Mouse (Mus musculus) limb, embryonic 12.5 days (tissue): Measurements from ENCODE around the gene Dnm2. TPM values are rescaled to one million over a fixed set of nuclear protein-coding genes. Genes with fewer than 3 reads are reported as not detected.

Source experiments
- ATAC-seq: fragments of 200-750 bp; cut with Nextera tagmentation; 2 replicates; pipeline ENCODE4 v1.8.0; 2017; ENCODE audit warnings: low read depth, moderate TSS enrichment; ENCODE audit not compliant: insufficient number of reproducible peaks, insufficient read depth, low FRiP score, low TSS enrichment
- H3K27ac ChIP-seq: fragments of 300-500 bp; sonication (generic); 2 replicates; pipeline ENCODE4 v1.5.1; 2016; ENCODE audit warnings: mild to moderate bottlenecking, moderate library complexity
- H3K27me3 ChIP-seq: fragments of 300-500 bp; sonication (generic); 2 replicates; pipeline ENCODE4 v1.6.1; 2016; ENCODE audit warnings: mild to moderate bottlenecking, moderate library complexity
- H3K36me3 ChIP-seq: fragments of 300-500 bp; sonication (generic); 2 replicates; pipeline ENCODE4 v1.6.1; 2016; ENCODE audit warnings: mild to moderate bottlenecking, moderate library complexity
- H3K4me1 ChIP-seq: fragments of 300-500 bp; sonication (generic); replicated peaks from 2 replicates; pipeline ENCODE4 v1.6.1; 2016
- H3K4me2 ChIP-seq: fragments of 300-500 bp; sonication (generic); 2 replicates; pipeline ENCODE4 v1.6.1; 2016; ENCODE audit warnings: mild to moderate bottlenecking, moderate library complexity
- H3K4me3 ChIP-seq: fragments of 300-500 bp; sonication (generic); replicated peaks from 2 replicates; pipeline ENCODE4 v1.5.1; 2016; ENCODE audit warnings: mild to moderate bottlenecking
- H3K9ac ChIP-seq: fragments of 300-500 bp; sonication (generic); replicated peaks from 2 replicates; pipeline ENCODE4 v1.6.1; 2016; ENCODE audit warnings: mild to moderate bottlenecking, moderate library complexity
- H3K9me3 ChIP-seq: fragments of 300-500 bp; sonication (generic); 2 replicates; pipeline ENCODE4 v1.6.1; 2016; ENCODE audit warnings: mild to moderate bottlenecking, moderate library complexity
- WGBS: fragments of 180-500 bp; shearing (Covaris S2); methylation state at CpG from one replicate; pipeline ENCODE4 v1.1.7; 2016; 5-methylcytosine and 5-hydroxymethylcytosine counted together
- microRNA-seq: library from miRNA; unstranded; fragments of <30 nt; microRNA quantifications from one replicate; pipeline ENCODE4, GENCODE M21; 2017
- polyA plus RNA-seq: library from polyadenylated mRNA; unstranded; fragments of >200 nt; fragmentation: Nextera tagmentation; extraction: Ambion mirVana; gene quantifications from 2 replicates; pipeline ENCODE4 v1.2.1, GENCODE M21; 2016

The Dnm2 gene
- polyA plus RNA-seq, 1 experiment from 2014 or later, result 78.4 TPM

- Histone ChIP-seq H3K36me3 (peaks cover 22% of the 10 kb centered on the region), H3K4me3 (peak overlapping the region; percentile 85), H3K9me3 (no peaks in the 10 kb centered on the region), H3K27me3 (no peaks in the 10 kb centered on the region), H3K4me2 (peak overlapping the region; percentile 80), H3K27ac (peak overlapping the region; percentile 99), H3K9ac (peak overlapping the region; percentile 98), H3K4me1 (peaks cover 25% of the 10 kb centered on the region)
- ATAC-seq, result peak; percentile 4
- WGBS, result 1% methylated on average over 54 of the region's 66 CpGs
These were observed 122.6 kb downstream of the Dnm2 start for GRCm38 (mm10) chr9:21547075-21547941.

GRCm38 (mm10) chr9:21551049-21551448 is 126.3 kb downstream of the Dnm2 start:
- H3K4me3 ChIP-seq, result no peak overlapping the region
- no peak overlapping the region for H3K4me2 ChIP-seq
- peaks cover 15% of the 10 kb centered on the region for H3K4me1 ChIP-seq
- H3K27ac ChIP-seq, result no peak overlapping the region
- no peaks in the 10 kb centered on the region for H3K9me3 ChIP-seq
- WGBS, result 99% methylated on average over 2 of the region's 2 CpGs
- H3K9ac ChIP-seq, result no peak overlapping the region
- H3K36me3 ChIP-seq, result peaks cover 41% of the 10 kb centered on the region
- no peaks in the 10 kb centered on the region for H3K27me3 ChIP-seq
- ATAC-seq, result no peak

- Histone ChIP-seq H3K27me3 (no peaks in the 10 kb centered on the region), H3K36me3 (peaks cover 59% of the 10 kb centered on the region), H3K27ac (no peak overlapping the region), H3K4me3 (no peak overlapping the region), H3K4me2 (no peak overlapping the region), H3K4me1 (peaks cover 6% of the 10 kb centered on the region), H3K9me3 (no peaks in the 10 kb centered on the region), H3K9ac (no peak overlapping the region)
- ATAC-seq, result no peak
- WGBS, result 83% methylated on average over 6 of the region's 6 CpGs
These were observed 129.0 kb downstream of the Dnm2 start for GRCm38 (mm10) chr9:21553607-21554273.

GRCm38 (mm10) chr9:21555198-21555742 is 130.6 kb downstream of the Dnm2 start:
- Histone ChIP-seq H3K4me1 (no peaks in the 10 kb centered on the region), H3K4me2 (no peak overlapping the region), H3K9ac (no peak overlapping the region), H3K9me3 (no peaks in the 10 kb centered on the region), H3K27ac (no peak overlapping the region), H3K4me3 (no peak overlapping the region), H3K36me3 (peaks cover 59% of the 10 kb centered on the region), H3K27me3 (no peaks in the 10 kb centered on the region)
- 89% methylated on average over 6 of the region's 6 CpGs for WGBS
- no peak for ATAC-seq

GRCm38 (mm10) chr9:21556996-21557395 is 132.3 kb downstream of the Dnm2 start:
- no peak overlapping the region for H3K4me3 ChIP-seq
- no peak overlapping the region for H3K9ac ChIP-seq
- H3K27me3 ChIP-seq, result no peaks in the 10 kb centered on the region
- no peak for ATAC-seq
- H3K27ac ChIP-seq, result no peak overlapping the region
- no peaks in the 10 kb centered on the region for H3K4me1 ChIP-seq
- no peak overlapping the region for H3K4me2 ChIP-seq
- H3K9me3 ChIP-seq, result no peaks in the 10 kb centered on the region
- peaks cover 54% of the 10 kb centered on the region for H3K36me3 ChIP-seq
- WGBS, result 91% methylated on average over 2 of the region's 2 CpGs

Small RNA genes lying within 50 kb of the gene (microRNA-seq; reads per million reads assigned to microRNA genes)
- gene Mir199a-1, result 33.9 reads per million, percentile 38 among the genes with 10 or more reads in this experiment

Other genes starting within 250 kb of the Dnm2 start
- 64.7 and 65.2 TPM in 2 replicates for gene Keap1, start 185.5 kb upstream of the Dnm2 start, polyA plus RNA-seq
- gene S1pr5, start 176.5 kb upstream of the Dnm2 start, polyA plus RNA-seq, result 0.31 and 0.63 TPM in 2 replicates
- 29.8 and 34.9 TPM in 2 replicates for gene Atg4d, start 159.6 kb upstream of the Dnm2 start, polyA plus RNA-seq
- 18.1 and 22.2 TPM in 2 replicates for gene Kri1, start 136.9 kb upstream of the Dnm2 start, polyA plus RNA-seq
- gene Cdkn2d, start 133.5 kb upstream of the Dnm2 start, polyA plus RNA-seq, result 46.1 and 46.9 TPM in 2 replicates
- 9.0 and 9.5 TPM in 2 replicates for gene Ap1m2, start 112.6 kb upstream of the Dnm2 start, polyA plus RNA-seq
- 103 and 110 TPM in 2 replicates for gene Slc44a2, start 104.2 kb upstream of the Dnm2 start, polyA plus RNA-seq
- gene Ilf3, start 57.0 kb upstream of the Dnm2 start, polyA plus RNA-seq, result 312 and 313 TPM in 2 replicates
- 46.4 and 48.4 TPM in 2 replicates for gene Qtrt1, start 13.1 kb upstream of the Dnm2 start, polyA plus RNA-seq
- gene Tmed1, start 85.3 kb downstream of the Dnm2 start, polyA plus RNA-seq, result 108 and 117 TPM in 2 replicates
- 3.4 and 3.9 TPM in 2 replicates for gene AB124611, start 101.3 kb downstream of the Dnm2 start, polyA plus RNA-seq
- 72.3 and 82.4 TPM in 2 replicates for gene Carm1, start 122.0 kb downstream of the Dnm2 start, polyA plus RNA-seq
- 38.1 and 38.3 TPM in 2 replicates for gene Timm29, start 167.8 kb downstream of the Dnm2 start, polyA plus RNA-seq
- gene Yipf2, start 167.9 kb downstream of the Dnm2 start, polyA plus RNA-seq, result 20.2 and 21.1 TPM in 2 replicates
- gene Smarca4, start 191.3 kb downstream of the Dnm2 start, polyA plus RNA-seq, result 120 and 125 TPM in 2 replicates